Mouse (Mus musculus) forebrain, embryonic 14.5 days (tissue): ENCODE measurements around the gene Cyb561d2. TPM values are rescaled to one million over a fixed set of nuclear protein-coding genes. Genes with fewer than 3 reads are reported as not detected.

ENCODE experiments used
- ATAC-seq: fragments of 200-750 bp; cut with Nextera tagmentation; 2 replicates; pipeline ENCODE4 v1.8.0; 2017; ENCODE audit warnings: mild to moderate bottlenecking, moderate library complexity
- DNase-seq: peaks from one replicate; pipeline ENCODE4 v3.0.0-alpha.2; 2015; ENCODE audit warnings: low spot score
- H3K27ac ChIP-seq: fragments of 300-500 bp; sonication (generic); 2 replicates; pipeline ENCODE4 v1.5.1; 2014; ENCODE audit warnings: low read depth, mild to moderate bottlenecking, control low read depth, low read length, moderate library complexity
- H3K27me3 ChIP-seq: fragments of 300-500 bp; sonication (generic); replicated peaks from 2 replicates; pipeline ENCODE4 v1.6.1; 2014; ENCODE audit warnings: low read length, control low read depth, mixed read lengths; ENCODE audit not compliant: control insufficient read depth, insufficient read depth
- H3K36me3 ChIP-seq: fragments of 300-500 bp; sonication (generic); 2 replicates; pipeline ENCODE4 v1.6.1; 2014; ENCODE audit warnings: low read length, control low read depth; ENCODE audit not compliant: control insufficient read depth, insufficient read depth
- H3K4me1 ChIP-seq: fragments of 300-500 bp; sonication (generic); 2 replicates; pipeline ENCODE4 v1.6.1; 2014; ENCODE audit warnings: antibody characterized with exemption, low read length, control low read depth; ENCODE audit not compliant: control insufficient read depth, insufficient read depth
- H3K4me2 ChIP-seq: fragments of 300-500 bp; sonication (generic); 2 replicates; pipeline ENCODE4 v1.6.1; 2014; ENCODE audit warnings: mild to moderate bottlenecking, control low read depth, low read length
- H3K4me3 ChIP-seq: fragments of 300-500 bp; sonication (generic); 2 replicates; pipeline ENCODE4 v1.5.1; 2014; ENCODE audit warnings: low read depth, low read length, control low read depth
- H3K9ac ChIP-seq: fragments of 300-500 bp; sonication (generic); 2 replicates; pipeline ENCODE4 v1.6.1; 2014; ENCODE audit warnings: mild to moderate bottlenecking, low read length, control low read depth, moderate library complexity
- H3K9me3 ChIP-seq: fragments of 300-500 bp; sonication (generic); replicated peaks from 2 replicates; pipeline ENCODE4 v1.6.1; 2016; ENCODE audit warnings: low read length, control low read depth, mixed read lengths; ENCODE audit not compliant: control insufficient read depth
- WGBS: fragments of 180-500 bp; shearing (Covaris S2); extraction: QIAGEN DNeasy Blood & Tissue Kit; methylation state at CpG from one replicate; pipeline ENCODE4 v1.1.7; 2014; 5-methylcytosine and 5-hydroxymethylcytosine counted together
- polyA plus RNA-seq: library from polyadenylated mRNA; unstranded; fragments of >200 nt; fragmentation: Nextera tagmentation; extraction: Ambion mirVana; gene quantifications from 2 replicates; pipeline ENCODE4 v1.2.1, GENCODE M21; 2014

The Cyb561d2 gene
- polyA plus RNA-seq, 1 experiment from 2014 or later: 38.0 TPM

DNA sequence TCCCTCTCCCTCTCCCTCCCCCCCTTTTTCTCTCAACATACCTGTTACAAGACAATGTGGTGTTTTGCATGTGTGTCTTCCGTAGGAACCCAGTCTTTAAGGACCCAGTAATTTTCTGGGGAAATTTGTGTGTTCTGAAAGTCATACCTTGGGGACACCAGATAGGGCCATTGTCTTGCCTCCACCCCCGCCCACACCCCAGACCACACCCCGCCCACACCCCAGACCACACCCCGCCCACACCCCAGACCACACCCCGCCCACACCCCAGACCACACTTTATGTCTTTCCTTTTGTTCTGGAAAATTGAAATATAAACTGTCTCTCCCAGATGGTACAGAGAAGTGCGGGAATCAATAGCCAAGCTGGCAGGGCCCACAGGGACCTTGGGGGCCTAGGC is 51.4 kb downstream of the Cyb561d2 start:
- 68% methylated on average over 6 of the region's 6 CpGs for WGBS
- Histone ChIP-seq H3K4me3 (no peak overlapping the region), H3K27me3 (no peaks in the 10 kb centered on the region), H3K9me3 (no peaks in the 10 kb centered on the region), H3K27ac (no peak overlapping the region), H3K4me1 (peaks cover 18% of the 10 kb centered on the region), H3K36me3 (no peaks in the 10 kb centered on the region), H3K4me2 (no peak overlapping the region), H3K9ac (no peak overlapping the region)
- ATAC-seq: no peak
- DNase-seq: no peak

DNA sequence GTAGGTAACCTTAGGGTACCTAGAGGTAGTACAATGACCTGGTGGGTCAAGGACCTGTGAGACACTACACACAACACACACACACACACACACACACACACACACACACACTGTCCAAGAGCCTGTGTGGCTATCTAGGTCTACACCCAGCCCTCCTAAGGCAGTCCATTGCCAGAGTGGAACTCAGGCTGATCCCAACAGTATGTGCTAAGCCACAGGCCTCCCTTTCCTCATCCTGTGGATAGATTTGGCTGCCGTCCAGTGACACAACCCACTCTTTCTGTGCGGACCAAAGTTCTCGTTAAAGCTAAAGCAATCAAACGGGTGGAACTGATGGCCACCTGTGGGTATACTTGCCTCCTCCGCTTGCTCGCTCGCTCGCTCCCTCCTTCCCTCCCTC is 51.8 kb downstream of the Cyb561d2 start:
- Histone ChIP-seq H3K9me3 (no peaks in the 10 kb centered on the region), H3K4me2 (no peak overlapping the region), H3K4me1 (peaks cover 22% of the 10 kb centered on the region), H3K4me3 (no peak overlapping the region), H3K9ac (no peak overlapping the region), H3K27me3 (no peaks in the 10 kb centered on the region), H3K27ac (no peak overlapping the region), H3K36me3 (no peaks in the 10 kb centered on the region)
- WGBS: 40% methylated on average over 8 of the region's 8 CpGs
- DNase-seq (no peak), ATAC-seq (no peak)

Other genes starting within 250 kb of the Cyb561d2 start
- gene Cish, start 246.2 kb downstream of the Cyb561d2 start, polyA plus RNA-seq: 4.9 and 7.0 TPM in 2 replicates
- gene Hemk1, start 203.8 kb downstream of the Cyb561d2 start, polyA plus RNA-seq: 14.0 and 15.7 TPM in 2 replicates
- 2.0 and 2.3 TPM in 2 replicates for gene 6430571L13Rik, start 201.6 kb downstream of the Cyb561d2 start, polyA plus RNA-seq
- 4.2 and 4.3 TPM in 2 replicates for gene Cacna2d2, start 142.6 kb downstream of the Cyb561d2 start, polyA plus RNA-seq
- 44.4 and 53.4 TPM in 2 replicates for gene Tmem115, start 8.2 kb downstream of the Cyb561d2 start, polyA plus RNA-seq
- gene Nprl2, start within 50 bp of the Cyb561d2 start, polyA plus RNA-seq: 83.2 and 83.8 TPM in 2 replicates
- gene Zmynd10, start 5.1 kb upstream of the Cyb561d2 start, polyA plus RNA-seq: 4.3 and 4.6 TPM in 2 replicates
- gene Rassf1, start 9.4 kb upstream of the Cyb561d2 start, polyA plus RNA-seq: 34.7 and 37.1 TPM in 2 replicates
- gene Tusc2, start 21.1 kb upstream of the Cyb561d2 start, polyA plus RNA-seq: 105 and 107 TPM in 2 replicates
- gene Hyal2, start 25.8 kb upstream of the Cyb561d2 start, polyA plus RNA-seq: 98.0 and 109 TPM in 2 replicates
- 2.6 and 3.3 TPM in 2 replicates for gene Hyal1, start 34.7 kb upstream of the Cyb561d2 start, polyA plus RNA-seq
- gene Naa80, start 36.7 kb upstream of the Cyb561d2 start, polyA plus RNA-seq: 17.4 and 18.7 TPM in 2 replicates
- 0.66 and 1.0 TPM in 2 replicates for gene Hyal3, start 38.6 kb upstream of the Cyb561d2 start, polyA plus RNA-seq
- gene Ifrd2, start 45.4 kb upstream of the Cyb561d2 start, polyA plus RNA-seq: 18.7 and 19.1 TPM in 2 replicates
- gene Sema3b, start 67.0 kb upstream of the Cyb561d2 start, polyA plus RNA-seq: 0.85 and 1.3 TPM in 2 replicates
- gene Gnai2, start 93.2 kb upstream of the Cyb561d2 start, polyA plus RNA-seq: 371 and 423 TPM in 2 replicates
- 32.8 and 32.9 TPM in 2 replicates for gene Slc38a3, start 127.3 kb upstream of the Cyb561d2 start, polyA plus RNA-seq
- 0.28 and 0.66 TPM in 2 replicates for gene Gnat1, start 137.5 kb upstream of the Cyb561d2 start, polyA plus RNA-seq
- 7.4 and 12.2 TPM in 2 replicates for gene Sema3f, start 168.3 kb upstream of the Cyb561d2 start, polyA plus RNA-seq
- gene Rbm5, start 228.8 kb upstream of the Cyb561d2 start, polyA plus RNA-seq: 188 and 210 TPM in 2 replicates